Mouse (Mus musculus): Measurements from ENCODE around the gene Atp2b4.

GRCm38 (mm10) chr1:133821144-133821543 is 20.3 kb upstream of the Atp2b4 start:
- TF ChIP-seq CTCF (IDR thresholded peaks at IDR 0.05; ENCODE audit: low read depth) (no peak), EP300 (IDR thresholded peaks at IDR 0.05; ENCODE audit: low read depth) (no peak)
